In the genomic region with DNA sequence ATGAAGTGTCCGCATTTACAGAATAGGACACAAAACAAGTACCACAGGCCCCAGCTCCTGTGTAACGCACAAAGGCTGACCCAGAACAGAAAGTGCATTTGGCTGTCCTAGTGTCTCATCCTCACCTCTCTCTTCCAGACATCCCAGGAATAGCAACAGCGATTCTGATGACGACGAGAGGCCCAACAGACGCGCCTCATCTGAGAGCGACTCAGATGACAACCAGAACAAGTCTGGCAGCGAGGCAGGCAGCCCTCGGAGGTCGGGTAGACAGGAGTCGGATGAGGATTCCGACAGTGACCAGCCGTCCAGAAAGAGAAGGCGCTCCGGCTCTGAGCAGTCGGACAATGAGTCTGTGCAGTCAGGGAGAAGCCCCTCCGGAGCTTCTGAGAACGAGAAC, we compare ENCODE assay signal across 21 mouse cellular contexts. TPM values are rescaled to one million over a fixed set of nuclear protein-coding genes. Genes with fewer than 3 reads are reported as not detected.
DNase-seq lines count a peak whose midpoint lies in the region; ATAC-seq and TF ChIP-seq lines count a peak whose summit lies in the region.
"Had no signal": no experiment of that assay in that cellular context is flagged by ENCODE, and none has a peak within 500 bp of the region (broad histone marks: within the 10 kb centered on the region; RNA-seq: fewer than 3 reads in every experiment).

No protein-coding gene starts in this region.

- no peak overlapping the region for H3K4me3 ChIP-seq in lung, postnatal 0 days (ENCODE audit: low read depth, low read length)
- H3K4me3 ChIP-seq in lung, adult 2 months (replicated peaks; ENCODE audit: extremely low read depth, low read depth, low read length): no peak overlapping the region
- no peak overlapping the region; the same call in 1 of the 2 replicates for H3K4me3 ChIP-seq in heart, embryonic 10.5 days
- no peak overlapping the region for H3K4me3 ChIP-seq in heart, embryonic 16.5 days (ENCODE audit: low read length)
- H3K4me3 ChIP-seq in hindbrain, embryonic 16.5 days (ENCODE audit: low read length): no peak overlapping the region
- H3K4me3 ChIP-seq: embryonic facial prominence, embryonic 12.5 days; erythroblast, embryonic 14.5 days; forebrain, embryonic 13.5 days; limb, embryonic 12.5 days; liver, embryonic 12.5 days; lung, embryonic 15.5 days; midbrain, embryonic 15.5 days; neural tube, embryonic 15.5 days had no signal

- TF ChIP-seq CTCF in lung, postnatal 0 days (IDR thresholded peaks at IDR 0.05): no peak
- no peak for TF ChIP-seq CTCF in lung, adult 2 months (IDR thresholded peaks at IDR 0.05; ENCODE audit: insufficient read depth, low read length)

- no peak for TF ChIP-seq EP300 in lung, postnatal 0 days (IDR thresholded peaks at IDR 0.05)

- no peaks in the 10 kb centered on the region for H3K9me3 ChIP-seq in lung, postnatal 0 days (ENCODE audit: low read length)
- no peaks in the 10 kb centered on the region for H3K9me3 ChIP-seq in heart, embryonic 10.5 days
- H3K9me3 ChIP-seq in heart, embryonic 16.5 days (replicated peaks; ENCODE audit: control insufficient read depth, low read length): no peaks in the 10 kb centered on the region
- no peaks in the 10 kb centered on the region for H3K9me3 ChIP-seq in hindbrain, embryonic 16.5 days (ENCODE audit: control insufficient read depth, low read length)
- H3K9me3 ChIP-seq: embryonic facial prominence, embryonic 12.5 days; forebrain, embryonic 13.5 days; limb, embryonic 12.5 days; liver, embryonic 12.5 days; lung, embryonic 15.5 days; midbrain, embryonic 15.5 days; neural tube, embryonic 15.5 days had no signal

- peak; percentile 32 for DNase-seq in lung, postnatal 0 days (ENCODE audit: low spot score)
- DNase-seq in lung, adult 2 months: no peak
- DNase-seq in heart, embryonic 10.5 days (ENCODE audit: low spot score): peak; percentile 88
- no peak for DNase-seq in layer of hippocampus, adult 9-11 months
- no peak for DNase-seq in ovary, postnatal 14 days (ENCODE audit: low spot score)
- DNase-seq: adrenal gland, adult 8-10 months; cerebellum, adult 9-11 months; kidney, adult 18-20 months; right cerebral cortex, postnatal 25 days; thymus, adult 2 months had no signal

- no peaks in the 10 kb centered on the region for H3K27me3 ChIP-seq in lung, postnatal 0 days (replicated peaks; ENCODE audit: insufficient read depth, low read length)
- H3K27me3 ChIP-seq in heart, embryonic 10.5 days (ENCODE audit: insufficient read depth, poor library complexity, severe bottlenecking): no peaks in the 10 kb centered on the region
- H3K27me3 ChIP-seq in heart, embryonic 16.5 days (ENCODE audit: control insufficient read depth, insufficient read depth, low read length): no peaks in the 10 kb centered on the region
- H3K27me3 ChIP-seq in hindbrain, embryonic 16.5 days (replicated peaks; ENCODE audit: control insufficient read depth, insufficient read depth, low read length): no peaks in the 10 kb centered on the region
- H3K27me3 ChIP-seq: embryonic facial prominence, embryonic 12.5 days; forebrain, embryonic 13.5 days; limb, embryonic 12.5 days; liver, embryonic 12.5 days; lung, embryonic 15.5 days; midbrain, embryonic 15.5 days; neural tube, embryonic 15.5 days had no signal

- ATAC-seq in lung, postnatal 0 days: 0 out of 2 replicates have a peak, but pooled peaks have one; percentile 38
- peak; percentile 79; the same call in 1 of the 2 replicates for ATAC-seq in heart, embryonic 16.5 days (replicated peaks; ENCODE audit: extremely low read depth, insufficient read depth, low FRiP score)
- no peak for ATAC-seq in hindbrain, embryonic 16.5 days
- ATAC-seq: forebrain, embryonic 13.5 days; liver, embryonic 12.5 days; midbrain, embryonic 15.5 days had no signal

- H3K36me3 ChIP-seq in lung, postnatal 0 days (ENCODE audit: insufficient read depth, low read length): peaks cover 18% of the 10 kb centered on the region; the same call in 1 of the 2 replicates
- peaks cover 63% of the 10 kb centered on the region for H3K36me3 ChIP-seq in heart, embryonic 10.5 days
- H3K36me3 ChIP-seq in heart, embryonic 16.5 days (ENCODE audit: control insufficient read depth, insufficient read depth): peaks cover 45% of the 10 kb centered on the region
- H3K36me3 ChIP-seq in hindbrain, embryonic 16.5 days (ENCODE audit: control insufficient read depth, insufficient read depth, low read length): peaks cover 33% of the 10 kb centered on the region

- H3K4me1 ChIP-seq in lung, postnatal 0 days (ENCODE audit: insufficient read depth, low read depth, low read length): no peaks in the 10 kb centered on the region
- no peaks in the 10 kb centered on the region for H3K4me1 ChIP-seq in lung, adult 2 months (ENCODE audit: control insufficient read depth, insufficient read depth, low read length)
- peaks cover 45% of the 10 kb centered on the region for H3K4me1 ChIP-seq in heart, embryonic 10.5 days
- peaks cover 19% of the 10 kb centered on the region for H3K4me1 ChIP-seq in heart, embryonic 16.5 days (ENCODE audit: control insufficient read depth, insufficient read depth, low read length)
- H3K4me1 ChIP-seq in hindbrain, embryonic 16.5 days (ENCODE audit: control insufficient read depth, insufficient read depth, low read depth, low read length): no peaks in the 10 kb centered on the region
- H3K4me1 ChIP-seq: forebrain, embryonic 13.5 days; lung, embryonic 15.5 days; midbrain, embryonic 15.5 days had no signal

- H3K27ac ChIP-seq in lung, postnatal 0 days (ENCODE audit: low read length): no peak overlapping the region
- H3K27ac ChIP-seq in heart, embryonic 10.5 days: peak overlapping the region; percentile 82
- H3K27ac ChIP-seq in heart, embryonic 16.5 days (ENCODE audit: low read length): peak overlapping the region; percentile 68
- H3K27ac ChIP-seq in hindbrain, embryonic 16.5 days (ENCODE audit: low read depth, low read length): no peak overlapping the region
- H3K27ac ChIP-seq: embryonic facial prominence, embryonic 12.5 days; forebrain, embryonic 13.5 days; kidney, postnatal 0 days; limb, embryonic 12.5 days; liver, embryonic 12.5 days; lung, embryonic 15.5 days; midbrain, embryonic 15.5 days; neural tube, embryonic 15.5 days had no signal

- WGBS in lung, postnatal 0 days: 80% methylated on average over 19 of the region's 19 CpGs
- WGBS in lung, adult 2 months: 79% methylated on average over 19 of the region's 19 CpGs
- WGBS in heart, embryonic 10.5 days: 59% methylated on average over 19 of the region's 19 CpGs
- WGBS in heart, embryonic 16.5 days: 45% methylated on average over 19 of the region's 19 CpGs
- 96% methylated on average over 19 of the region's 19 CpGs for WGBS in hindbrain, embryonic 16.5 days

- no peak for TF ChIP-seq POLR2A in lung, adult 2 months (IDR thresholded peaks at IDR 0.05; ENCODE audit: borderline replicate concordance, extremely low read depth, low read depth, low read length)

- H3K9ac ChIP-seq in lung, postnatal 0 days (replicated peaks; ENCODE audit: low read depth): no peak overlapping the region
- no peak overlapping the region for H3K9ac ChIP-seq in heart, embryonic 16.5 days (ENCODE audit: low read length)
- no peak overlapping the region for H3K9ac ChIP-seq in hindbrain, embryonic 16.5 days (ENCODE audit: low read depth, low read length)
- H3K9ac ChIP-seq: embryonic facial prominence, embryonic 12.5 days; forebrain, embryonic 13.5 days; limb, embryonic 12.5 days; liver, embryonic 12.5 days; lung, embryonic 15.5 days; midbrain, embryonic 15.5 days; neural tube, embryonic 15.5 days had no signal

- H3K4me2 ChIP-seq in lung, postnatal 0 days (replicated peaks; ENCODE audit: low read depth, low read length): no peak overlapping the region
- peak overlapping the region; percentile 29 for H3K4me2 ChIP-seq in heart, embryonic 16.5 days (ENCODE audit: low read depth, low read length)
- H3K4me2 ChIP-seq in hindbrain, embryonic 16.5 days (ENCODE audit: low read length): no peak overlapping the region
- H3K4me2 ChIP-seq: embryonic facial prominence, embryonic 12.5 days; forebrain, embryonic 13.5 days; limb, embryonic 12.5 days; liver, embryonic 12.5 days; lung, embryonic 15.5 days; midbrain, embryonic 15.5 days; neural tube, embryonic 15.5 days had no signal

RNA-seq across cellular contexts. Expression of a gene that starts 26.5 kb away (rescaled TPM):
- 33.8 and 42.0 TPM in 2 replicates for polyA plus RNA-seq in lung, postnatal 0 days (2015; fragmentation: Nextera tagmentation; extraction: Ambion mirVana)
- polyA plus RNA-seq in lung, adult 2 months (2012; rRNA removed): 6.9 and 9.1 TPM in 2 replicates
- 52.3 and 63.1 TPM in 2 replicates for polyA plus RNA-seq in heart, embryonic 10.5 days (2016; fragmentation: Nextera tagmentation; extraction: Ambion mirVana)
- 38.6 and 40.3 TPM in 2 replicates for polyA plus RNA-seq in heart, embryonic 16.5 days (2015; fragmentation: Nextera tagmentation; extraction: Ambion mirVana)
- 63.7 and 72.1 TPM in 2 replicates for polyA plus RNA-seq in hindbrain, embryonic 16.5 days (2015; fragmentation: Nextera tagmentation; extraction: Ambion mirVana)

RNA-seq across cellular contexts. Expression of a gene that starts 27.6 kb away (rescaled TPM):
- polyA plus RNA-seq in lung, postnatal 0 days (2015; fragmentation: Nextera tagmentation; extraction: Ambion mirVana): 325 and 363 TPM in 2 replicates
- polyA plus RNA-seq in lung, adult 2 months (2012; rRNA removed): 54.4 and 88.3 TPM in 2 replicates
- polyA plus RNA-seq in heart, embryonic 10.5 days (2016; fragmentation: Nextera tagmentation; extraction: Ambion mirVana): 914 and 925 TPM in 2 replicates
- polyA plus RNA-seq in heart, embryonic 16.5 days (2015; fragmentation: Nextera tagmentation; extraction: Ambion mirVana): 544 and 627 TPM in 2 replicates
- 893 and 1,080 TPM in 2 replicates for polyA plus RNA-seq in hindbrain, embryonic 16.5 days (2015; fragmentation: Nextera tagmentation; extraction: Ambion mirVana)

Comparison
In these comparisons a context has a peak if more than half of its experiments do, and no peak if none do; other contexts are left out.
1. DNase-seq: peak in lung, postnatal 0 days (single experiment) and heart, embryonic 10.5 days (single experiment); none in lung, adult 2 months (single experiment), layer of hippocampus, adult 9-11 months (single experiment) and ovary, postnatal 14 days (single experiment).
2. H3K27ac ChIP-seq: peak in heart, embryonic 10.5 days (single experiment) and heart, embryonic 16.5 days (single experiment); none in lung, postnatal 0 days (single experiment) and hindbrain, embryonic 16.5 days (single experiment).